Mouse (Mus musculus): ENCODE measurements around the gene Mogat1. TPM values are rescaled to one million over a fixed set of nuclear protein-coding genes. Genes with fewer than 3 reads are reported as not detected.

The Mogat1 gene
- polyA plus RNA-seq (2015; fragmentation: Illumina TruSeq; extraction: RNeasy Lipid Tissue Mini Kit (QIAGEN cat#74804); ENCODE audit: low read depth, low replicate concordance): 2.2 TPM

DNA sequence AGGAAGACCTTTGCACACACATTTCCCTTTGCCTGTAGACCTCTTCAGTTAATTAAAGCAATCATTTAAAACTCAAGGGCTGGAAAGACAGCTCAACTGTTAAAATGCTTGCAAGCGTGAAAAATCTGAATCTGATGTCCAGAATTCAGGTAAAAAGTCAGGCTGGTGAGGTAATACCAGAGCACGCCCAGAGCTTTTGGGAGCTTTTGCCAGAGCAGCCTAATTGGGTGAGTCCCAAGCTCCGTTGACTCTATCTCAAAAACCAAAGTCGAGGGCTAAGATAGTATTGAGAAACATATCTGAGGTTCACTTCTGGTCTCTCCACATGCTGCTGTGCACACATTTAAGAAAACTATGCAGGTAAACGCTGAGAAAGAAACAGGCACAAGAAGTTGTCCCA lies at the start of gene Mogat1:
Gene Mogat1 (plus strand): TSS at position 130 of the 400 bp plus-strand sequence.

DNA sequence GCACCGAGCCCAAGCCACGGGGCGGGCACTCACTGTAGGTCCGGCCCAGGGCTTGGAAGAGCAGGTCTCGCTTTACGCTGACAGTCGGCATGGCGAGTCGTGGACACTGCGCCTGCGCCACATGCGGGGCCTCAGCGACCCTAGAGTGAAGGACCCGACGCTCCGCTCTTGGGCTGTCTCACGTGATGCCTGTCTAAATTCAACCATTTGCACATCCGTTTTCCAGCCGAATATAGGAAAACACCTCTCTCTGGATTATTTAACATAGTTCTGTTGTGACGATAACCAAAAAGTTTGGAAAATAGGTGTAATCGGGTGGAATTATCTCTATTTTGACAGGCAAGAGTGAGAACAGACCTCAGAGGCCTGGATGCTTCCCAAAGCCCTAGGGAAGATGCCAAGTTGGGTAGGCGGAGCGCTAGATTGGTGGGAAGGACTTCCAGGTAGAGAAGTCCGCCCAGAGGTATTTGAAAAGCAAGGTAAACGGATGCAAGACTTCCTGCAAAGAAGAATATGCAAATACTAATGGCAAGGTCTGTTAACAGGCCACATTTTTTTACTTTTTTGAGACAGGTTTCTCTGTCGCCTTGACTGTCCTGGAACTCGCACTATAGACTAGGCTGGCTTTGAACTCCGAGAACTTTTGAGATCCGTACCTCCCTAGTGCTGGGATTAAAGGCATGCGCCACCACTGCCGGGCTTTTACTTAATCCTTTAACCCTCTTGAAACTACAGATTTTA lies 21.9 kb upstream of the Mogat1 start, which contains the start of gene Farsb:
Gene Farsb (minus strand): TSS at position 146 of the 741 bp plus-strand sequence.

DNA sequence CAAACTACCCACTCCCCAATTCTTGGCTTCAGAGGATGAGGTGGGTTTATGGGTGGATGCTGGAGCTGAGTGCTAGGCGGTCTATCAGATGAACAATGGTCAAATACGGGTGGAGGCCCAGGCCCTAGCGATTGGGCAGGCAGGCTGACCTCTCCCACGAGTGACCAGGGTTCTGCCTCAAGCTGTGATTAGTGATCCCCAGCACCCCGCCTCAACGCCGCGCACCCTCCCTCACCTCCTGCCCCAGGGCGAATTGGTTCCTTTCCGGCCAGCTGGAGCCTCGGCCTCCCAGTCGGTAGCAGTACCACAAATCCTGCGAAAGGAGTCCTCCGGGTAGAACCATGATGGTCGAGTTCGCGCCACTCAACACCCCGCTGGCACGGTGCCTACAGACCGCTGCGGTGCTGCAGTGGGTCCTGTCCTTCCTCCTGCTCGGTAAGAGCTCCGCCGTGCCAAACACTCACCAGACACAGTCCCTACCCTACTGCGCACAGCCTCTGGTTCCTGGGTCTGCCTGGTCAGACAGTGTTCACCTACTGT lies 900 bp downstream of the Mogat1 start, which contains the start of gene BC035947:
Gene BC035947 (minus strand): TSS at position 538 of the 540 bp plus-strand sequence.

Other genes starting within 250 kb of the Mogat1 start
- 21.8 TPM for gene Sgpp2, start 200.6 kb upstream of the Mogat1 start, polyA plus RNA-seq (2015; fragmentation: Illumina TruSeq; extraction: RNeasy Lipid Tissue Mini Kit (QIAGEN cat#74804); ENCODE audit: low read depth, low replicate concordance)
- 64.4 TPM for gene Farsb, start 22.1 kb upstream of the Mogat1 start, polyA plus RNA-seq (2015; fragmentation: Illumina TruSeq; extraction: RNeasy Lipid Tissue Mini Kit (QIAGEN cat#74804); ENCODE audit: low read depth, low replicate concordance)
- gene BC035947, start 1.2 kb downstream of the Mogat1 start, polyA plus RNA-seq (2015; fragmentation: Illumina TruSeq; extraction: RNeasy Lipid Tissue Mini Kit (QIAGEN cat#74804); ENCODE audit: low read depth, low replicate concordance): 1.3 TPM
- 158 TPM for gene Acsl3, start 146.8 kb downstream of the Mogat1 start, polyA plus RNA-seq (2015; fragmentation: Illumina TruSeq; extraction: RNeasy Lipid Tissue Mini Kit (QIAGEN cat#74804); ENCODE audit: low read depth, low replicate concordance)
- 5.8 TPM for gene Utp14b, start 147.0 kb downstream of the Mogat1 start, polyA plus RNA-seq (2015; fragmentation: Illumina TruSeq; extraction: RNeasy Lipid Tissue Mini Kit (QIAGEN cat#74804); ENCODE audit: low read depth, low replicate concordance)

Data from brain, adult 10 weeks (tissue).